Mouse (Mus musculus) adrenal gland, postnatal 4 days (tissue): ENCODE measurements at regions not wholly inside any gene's neighbourhood (a gene's known extent, or its start where the extent isn't known, plus 50 kb on each side); places are given as distances from the start of the nearest gene placed in this dataset.

Experiments used
- DNase-seq, 2 experiments: peaks; one replicate each; pipeline ENCODE4 v3.0.0; 2021 to 2022; ENCODE audit warnings: low spot score in 2 of 2, mixed read lengths in 2 of 2

GRCm38 (mm10) chr6:14063735-14064134 is 192.4 kb upstream of the 2610001J05Rik start:
- no peak for DNase-seq

- DNase-seq: no peak
Observed at GRCm38 (mm10) chr6:14046560-14046959, 175.2 kb upstream of the 2610001J05Rik start.

GRCm38 (mm10) chr6:14044654-14045053 is 173.3 kb upstream of the 2610001J05Rik start:
- DNase-seq: no peak

GRCm38 (mm10) chr6:14025898-14026297 is 154.6 kb upstream of the 2610001J05Rik start:
- DNase-seq: no peak

GRCm38 (mm10) chr6:14018928-14019327 is 147.6 kb upstream of the 2610001J05Rik start:
- no peak for DNase-seq

- DNase-seq: no peak
Observed at GRCm38 (mm10) chr6:13982606-13983389, 111.5 kb upstream of the 2610001J05Rik start.

GRCm38 (mm10) chr6:13974710-13975506 is 103.6 kb upstream of the 2610001J05Rik start:
- no peak for DNase-seq

GRCm38 (mm10) chr6:13964471-13964870 is 93.2 kb upstream of the 2610001J05Rik start:
- no peak for DNase-seq

GRCm38 (mm10) chr6:13964013-13964412 is 92.7 kb upstream of the 2610001J05Rik start:
- no peak for DNase-seq

- DNase-seq: no peak
Observed at GRCm38 (mm10) chr6:13949640-13950039, 78.3 kb upstream of the 2610001J05Rik start.

- no peak for DNase-seq
Observed at GRCm38 (mm10) chr6:13920809-13921760, 49.8 kb upstream of the 2610001J05Rik start.
